Mouse (Mus musculus) heart, postnatal 0 days (tissue): ENCODE measurements around the gene Adora2b.
"Not testable (repeated sequence)": the region's sequence is repeated elsewhere in the genome, so short reads cannot be mapped to it uniquely, and the experiment has no call there.

Source experiments
- CTCF ChIP-seq: IDR thresholded peaks from 2 replicates; pipeline ENCODE4 v1.5.1; 2016; ENCODE audit warnings: antibody characterized with exemption, control low read depth, low read depth
- EP300 ChIP-seq: IDR thresholded peaks from 2 replicates; pipeline ENCODE4 v1.6.1; 2016; ENCODE audit warnings: antibody characterized with exemption, low read depth

DNA sequence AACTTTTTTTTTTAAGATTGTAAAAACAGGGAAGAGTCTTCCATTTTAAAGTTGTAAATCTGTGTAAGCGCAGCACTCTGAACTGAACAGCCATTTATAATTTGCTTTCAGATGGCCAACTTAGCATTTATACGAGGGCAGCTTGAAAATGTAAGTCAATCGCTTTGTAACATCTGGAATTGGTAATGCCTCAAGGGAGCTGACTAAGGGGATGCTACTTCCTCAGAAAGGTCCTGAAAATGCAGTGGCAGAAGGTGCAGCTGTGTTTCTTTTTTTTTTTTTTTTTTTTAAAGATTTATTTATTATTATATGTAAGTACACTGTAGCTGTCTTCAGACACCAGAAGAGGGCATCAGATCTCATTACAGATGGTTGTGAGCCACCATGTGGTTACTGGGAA, 35.2 kb downstream of the Adora2b start:
- TF ChIP-seq EP300, CTCF: not testable (repeated sequence)
